Mouse (Mus musculus): ENCODE results near the gene 4930455H04Rik. TPM values are rescaled to one million over a fixed set of nuclear protein-coding genes. Genes with fewer than 3 reads are reported as not detected.
A peak's percentile ranks its signal among the peaks of the same experiment; 100 is the strongest.

The 4930455H04Rik gene
- polyA plus RNA-seq, 1 experiment from 2014 or later = not detected

- Histone ChIP-seq H3K4me2 (ENCODE audit: low read length) (no peak overlapping the region), H3K4me3 (ENCODE audit: low read depth, low read length) (no peak overlapping the region), H3K27me3 (ENCODE audit: control insufficient read depth, insufficient read depth, low read depth, low read length) (no peaks in the 10 kb centered on the region), H3K9ac (ENCODE audit: low read depth, low read length) (no peak overlapping the region), H3K9me3 (replicated peaks; ENCODE audit: control insufficient read depth, low read length, poor library complexity, severe bottlenecking) (no peaks in the 10 kb centered on the region), H3K36me3 (ENCODE audit: control insufficient read depth, insufficient read depth, low read length) (no peaks in the 10 kb centered on the region), H3K4me1 (ENCODE audit: control insufficient read depth, insufficient read depth, low read length) (peaks cover 4% of the 10 kb centered on the region; the same call in 1 of the 2 replicates), H3K27ac (ENCODE audit: low read length) (no peak overlapping the region)
- 5% methylated on average over 1 of the region's 1 CpGs for WGBS
- peak; percentile 86 for ATAC-seq
Measured at GRCm38 (mm10) chr3:116985042-116985455, 17.0 kb downstream of the 4930455H04Rik start.

GRCm38 (mm10) chr3:116985741-116986140 lies 17.7 kb downstream of the 4930455H04Rik start:
- no peak for ATAC-seq
- H3K4me3 ChIP-seq (ENCODE audit: low read depth, low read length) = no peak overlapping the region
- no peaks in the 10 kb centered on the region for H3K9me3 ChIP-seq (replicated peaks; ENCODE audit: control insufficient read depth, low read length, poor library complexity, severe bottlenecking)

GRCm38 (mm10) chr3:116986451-116986850 lies 18.4 kb downstream of the 4930455H04Rik start:
- 75% methylated on average over 2 of the region's 2 CpGs for WGBS
- no peak overlapping the region for H3K4me3 ChIP-seq (ENCODE audit: low read depth, low read length)
- ATAC-seq = no peak
- no peaks in the 10 kb centered on the region for H3K27me3 ChIP-seq (ENCODE audit: control insufficient read depth, insufficient read depth, low read depth, low read length)
- no peak overlapping the region for H3K9ac ChIP-seq (ENCODE audit: low read depth, low read length)
- no peak overlapping the region for H3K4me2 ChIP-seq (ENCODE audit: low read length)
- no peaks in the 10 kb centered on the region for H3K36me3 ChIP-seq (ENCODE audit: control insufficient read depth, insufficient read depth, low read length)
- no peaks in the 10 kb centered on the region for H3K9me3 ChIP-seq (replicated peaks; ENCODE audit: control insufficient read depth, low read length, poor library complexity, severe bottlenecking)
- H3K4me1 ChIP-seq (ENCODE audit: control insufficient read depth, insufficient read depth, low read length) = peaks cover 4% of the 10 kb centered on the region; the same call in 1 of the 2 replicates
- no peak overlapping the region for H3K27ac ChIP-seq (ENCODE audit: low read length)

More at GRCm38 (mm10) chr3:116985741-116986140, 17.7 kb downstream of the 4930455H04Rik start:
- no peaks in the 10 kb centered on the region for H3K36me3 ChIP-seq (ENCODE audit: control insufficient read depth, insufficient read depth, low read length)
- no peaks in the 10 kb centered on the region for H3K27me3 ChIP-seq (ENCODE audit: control insufficient read depth, insufficient read depth, low read depth, low read length)
- WGBS = 35% methylated on average over 1 of the region's 1 CpGs
- no peak overlapping the region for H3K4me2 ChIP-seq (ENCODE audit: low read length)
- peaks cover 4% of the 10 kb centered on the region; the same call in 1 of the 2 replicates for H3K4me1 ChIP-seq (ENCODE audit: control insufficient read depth, insufficient read depth, low read length)
- H3K27ac ChIP-seq (ENCODE audit: low read length) = no peak overlapping the region
- no peak overlapping the region for H3K9ac ChIP-seq (ENCODE audit: low read depth, low read length)

GRCm38 (mm10) chr3:116988221-116988620 lies 20.2 kb downstream of the 4930455H04Rik start:
- Histone ChIP-seq H3K4me2 (ENCODE audit: low read length) (no peak overlapping the region), H3K27me3 (ENCODE audit: control insufficient read depth, insufficient read depth, low read depth, low read length) (no peaks in the 10 kb centered on the region), H3K27ac (ENCODE audit: low read length) (no peak overlapping the region), H3K4me3 (ENCODE audit: low read depth, low read length) (no peak overlapping the region), H3K4me1 (ENCODE audit: control insufficient read depth, insufficient read depth, low read length) (peaks cover 4% of the 10 kb centered on the region; the same call in 1 of the 2 replicates), H3K9me3 (replicated peaks; ENCODE audit: control insufficient read depth, low read length, poor library complexity, severe bottlenecking) (no peaks in the 10 kb centered on the region), H3K9ac (ENCODE audit: low read depth, low read length) (no peak overlapping the region), H3K36me3 (ENCODE audit: control insufficient read depth, insufficient read depth, low read length) (no peaks in the 10 kb centered on the region)
- no peak for ATAC-seq
- 88% methylated on average over 3 of the region's 3 CpGs for WGBS

DNA sequence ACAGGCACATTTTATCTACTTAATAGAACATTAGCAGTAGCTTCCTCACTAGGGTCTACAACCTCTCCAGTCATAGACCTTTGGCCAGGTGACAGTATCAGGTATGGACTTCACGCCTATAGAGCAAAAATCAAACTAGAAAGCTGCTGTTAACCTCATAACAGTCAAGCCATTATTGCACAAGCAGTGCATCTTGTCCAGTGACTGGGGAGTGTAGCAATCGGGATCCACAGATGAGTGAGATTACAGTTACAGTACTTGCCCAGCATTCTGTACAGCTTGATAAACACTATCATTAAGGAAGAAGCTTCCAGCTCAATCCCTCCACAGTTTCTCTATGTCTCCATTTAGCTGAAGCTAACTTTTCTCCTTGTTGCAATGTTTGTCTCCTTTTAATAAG lies 23.1 kb downstream of the 4930455H04Rik start:
- Histone ChIP-seq H3K9ac (ENCODE audit: low read depth, low read length) (no peak overlapping the region), H3K27ac (ENCODE audit: low read length) (no peak overlapping the region), H3K4me2 (ENCODE audit: low read length) (no peak overlapping the region), H3K27me3 (ENCODE audit: control insufficient read depth, insufficient read depth, low read depth, low read length) (no peaks in the 10 kb centered on the region), H3K4me1 (ENCODE audit: control insufficient read depth, insufficient read depth, low read length) (no peaks in the 10 kb centered on the region), H3K4me3 (ENCODE audit: low read depth, low read length) (no peak overlapping the region), H3K36me3 (ENCODE audit: control insufficient read depth, insufficient read depth, low read length) (no peaks in the 10 kb centered on the region), H3K9me3 (replicated peaks; ENCODE audit: control insufficient read depth, low read length, poor library complexity, severe bottlenecking) (no peaks in the 10 kb centered on the region)
- no peak for ATAC-seq
- 92% methylated on average over 2 of the region's 2 CpGs for WGBS

GRCm38 (mm10) chr3:116993011-116993410 lies 24.9 kb downstream of the 4930455H04Rik start:
- ATAC-seq = no peak
- no peak overlapping the region for H3K27ac ChIP-seq (ENCODE audit: low read length)
- WGBS = 80% methylated on average over 2 of the region's 2 CpGs
- H3K4me1 ChIP-seq (ENCODE audit: control insufficient read depth, insufficient read depth, low read length) = no peaks in the 10 kb centered on the region
- no peaks in the 10 kb centered on the region for H3K27me3 ChIP-seq (ENCODE audit: control insufficient read depth, insufficient read depth, low read depth, low read length)
- H3K9ac ChIP-seq (ENCODE audit: low read depth, low read length) = no peak overlapping the region
- no peaks in the 10 kb centered on the region for H3K36me3 ChIP-seq (ENCODE audit: control insufficient read depth, insufficient read depth, low read length)
- H3K9me3 ChIP-seq (replicated peaks; ENCODE audit: control insufficient read depth, low read length, poor library complexity, severe bottlenecking) = no peaks in the 10 kb centered on the region
- no peak overlapping the region for H3K4me2 ChIP-seq (ENCODE audit: low read length)
- no peak overlapping the region for H3K4me3 ChIP-seq (ENCODE audit: low read depth, low read length)

DNA sequence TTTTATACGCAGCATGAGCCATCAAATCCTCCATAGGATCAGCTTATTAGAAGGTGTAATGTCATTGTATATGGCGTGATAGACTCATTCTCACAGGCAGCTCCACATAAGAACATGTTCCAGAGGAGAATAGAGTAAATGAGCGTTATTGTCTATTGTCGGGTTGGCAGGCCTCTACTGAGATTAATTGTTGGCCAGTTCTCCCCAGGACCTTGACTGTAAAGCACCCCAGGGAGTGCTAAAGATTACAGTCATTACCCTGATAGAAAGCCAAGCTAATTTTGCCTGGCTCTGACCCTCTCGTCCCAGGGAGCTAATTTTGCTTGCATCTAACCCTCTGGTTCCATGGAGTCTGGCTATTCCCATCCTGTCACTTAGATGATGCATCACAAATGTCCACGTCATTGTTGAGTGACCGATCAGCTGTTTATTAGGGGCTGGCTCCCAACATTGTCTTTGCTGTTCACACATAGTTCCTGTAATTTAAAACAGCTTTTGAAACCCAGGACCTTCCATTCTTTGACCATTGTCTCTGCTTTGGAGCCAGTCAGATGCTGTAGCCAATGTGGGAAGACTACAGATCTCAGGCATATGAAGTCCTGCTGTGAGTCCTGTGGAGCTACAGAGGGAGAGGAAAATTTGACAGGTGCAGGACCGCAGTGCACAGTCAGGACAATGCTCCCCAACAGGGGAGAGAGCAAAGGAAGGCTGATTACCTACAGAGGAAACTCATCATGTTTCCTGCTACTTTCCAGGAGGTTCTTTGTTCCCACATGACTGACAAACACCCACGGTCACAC lies 33.8 kb downstream of the 4930455H04Rik start:
- H3K9ac ChIP-seq (ENCODE audit: low read depth, low read length) = no peak overlapping the region
- no peak overlapping the region for H3K27ac ChIP-seq (ENCODE audit: low read length)
- no peaks in the 10 kb centered on the region for H3K9me3 ChIP-seq (replicated peaks; ENCODE audit: control insufficient read depth, low read length, poor library complexity, severe bottlenecking)
- no peak overlapping the region for H3K4me3 ChIP-seq (ENCODE audit: low read depth, low read length)
- no peaks in the 10 kb centered on the region for H3K4me1 ChIP-seq (ENCODE audit: control insufficient read depth, insufficient read depth, low read length)
- H3K27me3 ChIP-seq (ENCODE audit: control insufficient read depth, insufficient read depth, low read depth, low read length) = no peaks in the 10 kb centered on the region
- peak; percentile 66 for ATAC-seq
- no peak overlapping the region for H3K4me2 ChIP-seq (ENCODE audit: low read length)
- 28% methylated on average over 9 of the region's 9 CpGs for WGBS
- H3K36me3 ChIP-seq (ENCODE audit: control insufficient read depth, insufficient read depth, low read length) = no peaks in the 10 kb centered on the region

DNA sequence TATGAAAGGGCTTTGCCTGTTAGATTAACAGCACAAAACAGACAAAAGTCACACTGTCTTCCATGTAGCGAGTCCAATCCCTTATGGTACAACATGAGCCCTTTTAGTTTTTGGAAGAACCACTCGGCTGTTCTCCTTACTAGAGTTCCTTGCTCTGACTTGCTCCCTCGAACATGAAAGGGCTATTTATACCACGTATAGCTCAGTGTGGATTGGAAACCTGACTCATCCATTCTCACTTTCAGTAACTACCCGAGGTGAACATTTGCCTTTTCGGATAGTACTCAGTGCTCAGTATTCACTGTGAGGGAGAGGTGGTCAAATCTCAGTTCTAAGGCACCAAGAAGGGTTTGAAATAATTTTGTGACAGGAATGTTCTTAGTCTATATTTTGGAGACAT lies 35.3 kb downstream of the 4930455H04Rik start:
- Histone ChIP-seq H3K9me3 (replicated peaks; ENCODE audit: control insufficient read depth, low read length, poor library complexity, severe bottlenecking) (no peaks in the 10 kb centered on the region), H3K27me3 (ENCODE audit: control insufficient read depth, insufficient read depth, low read depth, low read length) (no peaks in the 10 kb centered on the region), H3K36me3 (ENCODE audit: control insufficient read depth, insufficient read depth, low read length) (no peaks in the 10 kb centered on the region), H3K4me3 (ENCODE audit: low read depth, low read length) (no peak overlapping the region), H3K27ac (ENCODE audit: low read length) (no peak overlapping the region), H3K9ac (ENCODE audit: low read depth, low read length) (no peak overlapping the region), H3K4me2 (ENCODE audit: low read length) (no peak overlapping the region), H3K4me1 (ENCODE audit: control insufficient read depth, insufficient read depth, low read length) (no peaks in the 10 kb centered on the region)
- WGBS = 78% methylated on average over 6 of the region's 6 CpGs
- ATAC-seq = no peak

DNA sequence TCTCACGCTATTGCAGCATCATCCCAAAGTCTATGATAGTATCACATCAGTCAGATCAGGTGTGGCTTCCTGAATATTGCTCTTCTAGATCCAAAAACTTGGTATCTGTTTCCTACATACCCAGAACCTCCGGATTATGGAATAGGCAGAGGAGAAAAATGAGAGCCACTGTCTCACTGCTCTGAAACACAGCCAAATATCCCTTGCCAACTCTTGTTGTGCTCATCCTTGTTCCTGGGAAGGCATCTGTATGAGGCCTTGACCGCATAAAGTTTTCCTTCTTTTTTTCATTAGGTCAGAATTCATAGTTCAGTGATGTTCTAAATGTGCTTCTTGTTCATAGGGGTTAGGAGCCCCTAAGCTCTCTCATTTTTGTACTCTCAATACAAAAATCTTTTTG lies 38.6 kb downstream of the 4930455H04Rik start:
- no peaks in the 10 kb centered on the region for H3K4me1 ChIP-seq (ENCODE audit: control insufficient read depth, insufficient read depth, low read length)
- no peak overlapping the region for H3K9ac ChIP-seq (ENCODE audit: low read depth, low read length)
- no peaks in the 10 kb centered on the region for H3K27me3 ChIP-seq (ENCODE audit: control insufficient read depth, insufficient read depth, low read depth, low read length)
- no peaks in the 10 kb centered on the region for H3K9me3 ChIP-seq (replicated peaks; ENCODE audit: control insufficient read depth, low read length, poor library complexity, severe bottlenecking)
- no peak for ATAC-seq
- 87% methylated on average over 3 of the region's 3 CpGs for WGBS
- H3K27ac ChIP-seq (ENCODE audit: low read length) = no peak overlapping the region
- H3K36me3 ChIP-seq (ENCODE audit: control insufficient read depth, insufficient read depth, low read length) = no peaks in the 10 kb centered on the region
- H3K4me3 ChIP-seq (ENCODE audit: low read depth, low read length) = no peak overlapping the region
- no peak overlapping the region for H3K4me2 ChIP-seq (ENCODE audit: low read length)
